Mouse (Mus musculus) lung, postnatal 0 days (tissue): Measurements from ENCODE around the gene Atox1.

Experiments used
- CTCF ChIP-seq: IDR thresholded peaks from 2 replicates; pipeline ENCODE4 v1.5.1; 2016; ENCODE audit warnings: antibody characterized with exemption, mild to moderate bottlenecking
- EP300 ChIP-seq: IDR thresholded peaks from 2 replicates; pipeline ENCODE4 v1.6.1; 2016; ENCODE audit warnings: antibody characterized with exemption, mild to moderate bottlenecking, control low read depth

- TF ChIP-seq CTCF (no peak), EP300 (no peak)
Measured at GRCm38 (mm10) chr11:55468611-55469047, 7.6 kb upstream of the Atox1 start.
